Mouse (Mus musculus): ENCODE results near the gene Notch3.
A peak's percentile ranks its signal among the peaks of the same experiment; 100 is the strongest.

GRCm38 (mm10) chr17:32142907-32143854 is 23.5 kb downstream of the Notch3 start:
- peak; percentile 76 for TF ChIP-seq CTCF (IDR thresholded peaks at IDR 0.05; ENCODE audit: extremely low read depth, insufficient read length, insufficient replicate concordance, low read depth, low read length)
- no peak for TF ChIP-seq POLR2A (IDR thresholded peaks at IDR 0.05; ENCODE audit: low read depth, low read length)

All from small intestine, adult 2 months (tissue).